Mouse (Mus musculus) hindbrain, embryonic 11.5 days (tissue): ENCODE results near the gene Cdc42ep3. TPM values are rescaled to one million over a fixed set of nuclear protein-coding genes. Genes with fewer than 3 reads are reported as not detected.

Experiments used
- ATAC-seq: fragments of 200-750 bp; cut with Nextera tagmentation; 2 replicates; pipeline ENCODE4 v1.8.0; 2017; ENCODE audit warnings: mild to moderate bottlenecking, moderate TSS enrichment, moderate library complexity; ENCODE audit not compliant: low FRiP score
- DNase-seq: peaks from one replicate; pipeline ENCODE4 v3.0.0-alpha.2; 2015; ENCODE audit warnings: low spot score
- H3K27ac ChIP-seq: fragments of 300-500 bp; sonication (generic); 2 replicates; pipeline ENCODE4 v1.5.1; 2014; ENCODE audit warnings: mild to moderate bottlenecking, low read depth, low read length
- H3K27me3 ChIP-seq: fragments of 300-500 bp; sonication (generic); 2 replicates; pipeline ENCODE4 v1.6.1; 2014; ENCODE audit warnings: mild to moderate bottlenecking, low read length, moderate library complexity, mixed read lengths; ENCODE audit not compliant: control insufficient read depth, insufficient read depth
- H3K36me3 ChIP-seq: fragments of 300-500 bp; sonication (generic); 2 replicates; pipeline ENCODE4 v1.6.1; 2014; ENCODE audit warnings: mild to moderate bottlenecking, low read length, moderate library complexity, mixed read lengths; ENCODE audit not compliant: control insufficient read depth, insufficient read depth
- H3K4me1 ChIP-seq: fragments of 300-500 bp; sonication (generic); replicated peaks from 2 replicates; pipeline ENCODE4 v1.6.1; 2014; ENCODE audit warnings: low read length, mixed read lengths; ENCODE audit not compliant: control insufficient read depth, insufficient read depth
- H3K4me2 ChIP-seq: fragments of 300-500 bp; sonication (generic); replicated peaks from 2 replicates; pipeline ENCODE4 v1.6.1; 2014; ENCODE audit warnings: mild to moderate bottlenecking, low read depth, low read length
- H3K4me3 ChIP-seq: fragments of 300-500 bp; sonication (generic); 2 replicates; pipeline ENCODE4 v1.5.1; 2014; ENCODE audit warnings: low read depth, low read length
- H3K9ac ChIP-seq: fragments of 300-500 bp; sonication (generic); 2 replicates; pipeline ENCODE4 v1.6.1; 2014; ENCODE audit warnings: low read depth, low read length
- H3K9me3 ChIP-seq: fragments of 300-500 bp; sonication (generic); 2 replicates; pipeline ENCODE4 v1.6.1; 2016; ENCODE audit warnings: low read length; ENCODE audit not compliant: control insufficient read depth
- WGBS: fragments of 180-500 bp; shearing (Covaris S2); extraction: QIAGEN DNeasy Blood & Tissue Kit; methylation state at CpG from one replicate; pipeline ENCODE4 v1.1.7; 2014; 5-methylcytosine and 5-hydroxymethylcytosine counted together
- polyA plus RNA-seq: library from polyadenylated mRNA; unstranded; fragments of >200 nt; fragmentation: Nextera tagmentation; extraction: Ambion mirVana; gene quantifications from 2 replicates; pipeline ENCODE4 v1.2.1, GENCODE M21; 2014

Gene Cdc42ep3
- polyA plus RNA-seq, 1 experiment from 2014 or later: 34.1 TPM

GRCm38 (mm10) chr17:79334701-79335100 is 20.2 kb downstream of the Cdc42ep3 start:
- H3K27me3 ChIP-seq: no peaks in the 10 kb centered on the region
- no peaks in the 10 kb centered on the region for H3K9me3 ChIP-seq
- DNase-seq (no peak), ATAC-seq (no peak)
- H3K27ac ChIP-seq: no peak overlapping the region
- no peaks in the 10 kb centered on the region for H3K36me3 ChIP-seq
- WGBS: 86% methylated on average over 11 of the region's 11 CpGs
- H3K4me3 ChIP-seq: no peak overlapping the region
- H3K4me1 ChIP-seq: no peaks in the 10 kb centered on the region
- no peak overlapping the region for H3K9ac ChIP-seq
- H3K4me2 ChIP-seq: no peak overlapping the region

- no peaks in the 10 kb centered on the region for H3K9me3 ChIP-seq
- H3K27me3 ChIP-seq: no peaks in the 10 kb centered on the region
- 90% methylated on average over 9 of the region's 9 CpGs for WGBS
- no peaks in the 10 kb centered on the region for H3K36me3 ChIP-seq
- H3K27ac ChIP-seq: no peak overlapping the region
- H3K4me3 ChIP-seq: no peak overlapping the region
- no peak overlapping the region for H3K9ac ChIP-seq
- no peak for ATAC-seq
- no peak overlapping the region for H3K4me2 ChIP-seq
- no peaks in the 10 kb centered on the region for H3K4me1 ChIP-seq
- DNase-seq: no peak
Measured at GRCm38 (mm10) chr17:79333650-79334049, 21.2 kb downstream of the Cdc42ep3 start.

DNA sequence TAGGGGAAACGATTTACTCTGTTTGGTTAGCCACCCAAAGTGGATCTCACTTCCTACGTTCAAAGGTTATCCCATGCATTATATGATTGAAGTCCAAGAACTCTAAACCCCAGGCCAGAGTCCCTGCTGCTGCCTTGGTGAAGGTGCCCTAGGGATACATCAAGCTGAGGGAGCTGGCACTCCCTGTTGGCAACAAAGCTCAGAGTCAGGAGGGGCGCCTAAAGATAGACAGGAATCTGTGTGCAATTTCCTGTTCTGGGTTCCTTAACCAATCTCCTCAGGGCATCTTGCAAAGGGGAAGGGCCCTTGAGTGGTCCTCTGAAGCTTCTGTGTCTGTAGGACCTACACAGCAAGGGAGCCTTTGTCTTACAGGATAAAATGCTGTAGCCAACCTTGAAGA is 22.0 kb downstream of the Cdc42ep3 start:
- 83% methylated on average over 3 of the region's 3 CpGs for WGBS
- H3K27me3 ChIP-seq: no peaks in the 10 kb centered on the region
- H3K4me3 ChIP-seq: no peak overlapping the region
- no peaks in the 10 kb centered on the region for H3K9me3 ChIP-seq
- no peaks in the 10 kb centered on the region for H3K36me3 ChIP-seq
- no peak overlapping the region for H3K4me2 ChIP-seq
- ATAC-seq: no peak
- no peaks in the 10 kb centered on the region for H3K4me1 ChIP-seq
- no peak overlapping the region for H3K27ac ChIP-seq
- no peak for DNase-seq
- no peak overlapping the region for H3K9ac ChIP-seq

DNA sequence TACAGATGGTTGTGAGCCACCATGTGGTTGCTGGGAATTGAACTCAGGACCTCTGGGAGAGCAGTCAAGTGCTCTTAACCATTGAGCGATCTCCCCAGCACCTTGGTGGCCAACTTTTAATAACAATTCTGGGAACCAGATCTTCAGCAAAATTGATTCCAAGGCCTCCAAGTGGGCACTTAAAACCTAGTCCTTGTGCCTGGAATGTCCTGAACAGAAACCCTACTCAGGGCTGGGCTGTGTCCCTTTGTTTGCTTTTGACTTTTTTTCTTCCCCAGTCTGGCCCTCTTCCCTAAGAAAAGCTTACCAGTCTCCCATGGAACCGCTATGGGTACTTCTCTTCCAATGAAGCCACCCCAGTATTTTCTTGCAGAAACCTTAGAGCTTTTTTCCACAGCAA is 24.5 kb downstream of the Cdc42ep3 start:
- H3K36me3 ChIP-seq: no peaks in the 10 kb centered on the region
- H3K27me3 ChIP-seq: no peaks in the 10 kb centered on the region
- H3K27ac ChIP-seq: no peak overlapping the region
- WGBS: 98% methylated on average over 2 of the region's 2 CpGs
- H3K4me3 ChIP-seq: no peak overlapping the region
- no peaks in the 10 kb centered on the region for H3K9me3 ChIP-seq
- no peak for DNase-seq
- H3K9ac ChIP-seq: no peak overlapping the region
- H3K4me1 ChIP-seq: no peaks in the 10 kb centered on the region
- H3K4me2 ChIP-seq: no peak overlapping the region
- ATAC-seq: no peak

DNA sequence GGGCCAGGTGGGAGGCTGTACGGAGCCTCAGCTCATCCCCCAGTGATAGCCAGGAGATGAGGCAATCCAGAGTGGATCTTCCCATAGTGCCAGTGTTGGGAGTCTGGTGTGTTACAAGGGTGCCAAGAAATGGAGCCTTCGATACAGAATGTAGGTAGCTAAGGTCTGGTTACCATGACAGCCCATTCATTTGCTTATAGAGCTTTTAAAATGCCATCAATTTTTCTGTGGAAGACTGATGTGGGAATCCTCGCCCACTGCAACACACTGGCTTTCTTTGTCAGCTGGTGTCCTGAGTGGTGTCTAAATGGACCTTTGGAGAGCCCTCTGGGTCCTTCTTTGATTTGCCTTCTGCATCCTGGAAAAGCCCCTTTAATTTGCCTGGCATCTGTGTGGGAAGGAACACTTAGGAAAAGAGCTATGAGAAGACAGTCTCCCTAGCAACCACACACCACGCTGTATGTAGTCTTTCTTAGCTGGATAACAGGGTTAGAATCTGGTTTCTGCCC is 28.0 kb downstream of the Cdc42ep3 start:
- Histone ChIP-seq H3K4me2 (no peak overlapping the region), H3K9me3 (no peaks in the 10 kb centered on the region), H3K27ac (no peak overlapping the region), H3K4me3 (no peak overlapping the region), H3K4me1 (no peaks in the 10 kb centered on the region), H3K9ac (no peak overlapping the region), H3K36me3 (no peaks in the 10 kb centered on the region), H3K27me3 (no peaks in the 10 kb centered on the region)
- 0 out of 2 replicates have a peak, but pooled peaks have one; percentile 22 for ATAC-seq
- peak; percentile 10 for DNase-seq
- 75% methylated on average over 4 of the region's 4 CpGs for WGBS

DNA sequence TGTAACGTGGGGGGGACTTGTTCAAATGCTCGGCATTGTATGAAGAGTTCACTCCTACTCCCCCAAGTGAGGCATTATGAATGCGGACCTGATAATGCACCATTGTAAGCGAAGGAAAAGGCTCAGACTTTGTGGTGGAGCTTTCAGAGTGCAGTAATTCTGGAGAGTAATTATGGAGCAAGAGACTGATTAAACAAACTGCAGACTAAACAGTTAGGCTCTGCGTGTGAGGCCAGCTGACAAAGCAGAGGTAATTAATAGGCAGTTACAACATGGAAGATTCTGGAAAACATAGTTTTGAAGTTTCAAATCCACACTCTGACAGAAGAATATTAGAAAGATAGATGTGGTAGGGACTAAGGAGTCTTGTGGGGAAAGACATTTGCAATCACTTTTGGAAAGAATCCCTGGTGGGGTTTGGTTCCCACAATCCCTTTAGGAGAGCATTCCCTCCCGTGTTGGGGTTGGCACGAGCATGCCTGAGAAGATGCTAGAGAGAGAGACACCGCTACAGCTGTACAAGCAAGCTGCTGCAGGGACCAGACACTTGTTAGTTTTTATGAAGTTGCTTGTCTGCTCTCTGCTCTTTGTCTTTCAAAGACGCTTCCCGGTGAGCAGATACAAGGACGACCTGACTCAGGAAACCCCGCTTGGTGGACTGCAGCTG is 37.7 kb downstream of the Cdc42ep3 start:
- Histone ChIP-seq H3K4me1 (no peaks in the 10 kb centered on the region), H3K4me2 (no peak overlapping the region), H3K27me3 (no peaks in the 10 kb centered on the region), H3K36me3 (no peaks in the 10 kb centered on the region), H3K9ac (no peak overlapping the region), H3K9me3 (no peaks in the 10 kb centered on the region), H3K27ac (no peak overlapping the region), H3K4me3 (no peak overlapping the region)
- DNase-seq (no peak), ATAC-seq (no peak)
- WGBS: 66% methylated on average over 12 of the region's 12 CpGs

- Histone ChIP-seq H3K4me1 (no peaks in the 10 kb centered on the region), H3K9me3 (no peaks in the 10 kb centered on the region)
- WGBS: 86% methylated on average over 4 of the region's 4 CpGs
Measured at GRCm38 (mm10) chr17:79315415-79316094, 39.3 kb downstream of the Cdc42ep3 start.

GRCm38 (mm10) chr17:79310465-79310864 is 44.4 kb downstream of the Cdc42ep3 start:
- no peaks in the 10 kb centered on the region for H3K36me3 ChIP-seq
- H3K4me2 ChIP-seq: no peak overlapping the region
- 78% methylated on average over 1 of the region's 1 CpGs for WGBS
- no peak overlapping the region for H3K4me3 ChIP-seq
- no peak overlapping the region for H3K9ac ChIP-seq
- H3K27me3 ChIP-seq: no peaks in the 10 kb centered on the region
- H3K27ac ChIP-seq: no peak overlapping the region
- H3K9me3 ChIP-seq: no peaks in the 10 kb centered on the region
- DNase-seq (no peak), ATAC-seq (no peak)
- no peaks in the 10 kb centered on the region for H3K4me1 ChIP-seq

More at GRCm38 (mm10) chr17:79315415-79316094, 39.3 kb downstream of the Cdc42ep3 start:
- Histone ChIP-seq H3K36me3 (no peaks in the 10 kb centered on the region), H3K27ac (no peak overlapping the region), H3K9ac (no peak overlapping the region), H3K27me3 (no peaks in the 10 kb centered on the region), H3K4me2 (no peak overlapping the region), H3K4me3 (no peak overlapping the region)
- ATAC-seq (no peak), DNase-seq (no peak)

DNA sequence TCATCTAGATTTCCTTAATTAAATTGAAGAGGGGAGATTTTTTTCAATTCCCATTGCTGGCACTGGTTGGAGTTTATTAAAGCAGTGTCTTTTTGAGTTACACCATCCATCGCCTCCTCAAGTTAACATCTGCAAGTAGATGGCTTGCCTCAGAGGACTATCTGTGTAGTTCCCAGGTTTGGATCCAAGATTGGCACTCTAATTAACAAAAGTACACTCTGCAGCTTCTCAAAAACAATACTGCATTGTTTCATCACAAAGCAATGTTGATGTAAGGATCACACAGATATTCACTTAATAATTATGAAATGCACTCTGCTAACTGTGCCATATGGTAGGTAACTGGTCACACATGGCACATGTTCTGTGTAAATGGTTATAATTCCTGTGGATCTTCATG is 45.4 kb downstream of the Cdc42ep3 start:
- Histone ChIP-seq H3K36me3 (no peaks in the 10 kb centered on the region), H3K4me3 (no peak overlapping the region), H3K27ac (no peak overlapping the region), H3K9ac (no peak overlapping the region), H3K27me3 (no peaks in the 10 kb centered on the region), H3K9me3 (no peaks in the 10 kb centered on the region), H3K4me2 (no peak overlapping the region), H3K4me1 (no peaks in the 10 kb centered on the region)
- no peak for DNase-seq
- 98% methylated on average over 1 of the region's 1 CpGs for whole genome bisulfite sequencing
- no peak for ATAC-seq
